Mouse (Mus musculus) fat pad, adult 2 months (tissue): ENCODE measurements around the gene Car7.

Experiments used
- DNase-seq: peaks from one replicate; pipeline ENCODE4 v3.0.0-alpha.2; 2011; ENCODE audit warnings: low read depth, low spot score; ENCODE audit errors: extremely low read depth

Car7 gene

GRCm38 (mm10) chr8:104533971-104534778 lies at the start of gene Car7, which contains the start of gene Nae1:
Gene Car7, plus strand, starts transcription at chr8:104534689.
Gene Nae1, minus strand, starts transcription at chr8:104534637.
- peak; percentile 14 for DNase-seq

- DNase-seq = no peak
These were observed 25.2 kb upstream of the Car7 start, which contains the start of gene Terb1 for GRCm38 (mm10) chr8:104509061-104510006. Gene Terb1, minus strand, starts transcription at chr8:104509910.

- no peak for DNase-seq
These were observed 24.4 kb upstream of the Car7 start for GRCm38 (mm10) chr8:104510134-104510533.

- no peak for DNase-seq
These were observed 16.6 kb upstream of the Car7 start for GRCm38 (mm10) chr8:104517872-104518271.

- no peak for DNase-seq
These were observed 4.8 kb upstream of the Car7 start for GRCm38 (mm10) chr8:104529671-104530070.

GRCm38 (mm10) chr8:104533551-104533950 lies 938 bp upstream of the Car7 start:
- DNase-seq = no peak

GRCm38 (mm10) chr8:104534779-104535141 lies 271 bp downstream of the Car7 start:
- no peak for DNase-seq

- DNase-seq = no peak
These were observed 889 bp downstream of the Car7 start for GRCm38 (mm10) chr8:104535378-104535777.

GRCm38 (mm10) chr8:104536028-104536427 lies 1.5 kb downstream of the Car7 start:
- DNase-seq = no peak

- DNase-seq = no peak
These were observed 4.4 kb downstream of the Car7 start for GRCm38 (mm10) chr8:104538896-104539295.

GRCm38 (mm10) chr8:104539566-104539965 lies 5.1 kb downstream of the Car7 start:
- no peak for DNase-seq

- DNase-seq = no peak
These were observed 5.7 kb downstream of the Car7 start for GRCm38 (mm10) chr8:104540238-104540637.

GRCm38 (mm10) chr8:104540710-104541514 lies 6.4 kb downstream of the Car7 start:
- no peak for DNase-seq

- no peak for DNase-seq
These were observed 7.0 kb downstream of the Car7 start for GRCm38 (mm10) chr8:104541515-104541880.

GRCm38 (mm10) chr8:104542160-104542559 lies 7.7 kb downstream of the Car7 start:
- no peak for DNase-seq

- no peak for DNase-seq
These were observed 9.1 kb downstream of the Car7 start for GRCm38 (mm10) chr8:104543440-104544045.

- DNase-seq = no peak
These were observed 20.7 kb downstream of the Car7 start for GRCm38 (mm10) chr8:104555191-104555590.

- DNase-seq = no peak
These were observed 22.7 kb downstream of the Car7 start for GRCm38 (mm10) chr8:104557226-104557625.

- no peak for DNase-seq
These were observed 26.2 kb downstream of the Car7 start for GRCm38 (mm10) chr8:104560731-104561130.

- peak; percentile 63 for DNase-seq
These were observed 30.4 kb downstream of the Car7 start for GRCm38 (mm10) chr8:104564633-104565456.
